Mouse (Mus musculus): Measurements from ENCODE around the gene Pmepa1. TPM values are rescaled to one million over a fixed set of nuclear protein-coding genes. Genes with fewer than 3 reads are reported as not detected.
A peak's percentile ranks its signal among the peaks of the same experiment; 100 is the strongest.

Gene Pmepa1
- polyA plus RNA-seq, 1 experiment: 25.1 TPM

- Histone ChIP-seq H3K36me3 (ENCODE audit: control insufficient read depth, insufficient read depth, low read length, poor library complexity, severe bottlenecking) (no peaks in the 10 kb centered on the region), H3K27me3 (ENCODE audit: control insufficient read depth, insufficient read depth, low read length, poor library complexity, severe bottlenecking) (no peaks in the 10 kb centered on the region), H3K27ac (ENCODE audit: insufficient read depth, low read length) (no peak overlapping the region), H3K4me1 (ENCODE audit: control insufficient read depth, insufficient read depth, low read length) (no peaks in the 10 kb centered on the region), H3K9ac (ENCODE audit: low read depth, poor library complexity, severe bottlenecking) (no peak overlapping the region), H3K9me3 (replicated peaks; ENCODE audit: control insufficient read depth, insufficient read depth, low read length, poor library complexity, severe bottlenecking) (no peaks in the 10 kb centered on the region), H3K4me3 (ENCODE audit: low read depth, low read length) (no peak overlapping the region)
- no peak for TF ChIP-seq POLR2A (IDR thresholded peaks at IDR 0.05; ENCODE audit: insufficient read depth, low read length)
- TF ChIP-seq CTCF (IDR thresholded peaks at IDR 0.05; ENCODE audit: low read depth, low read length): no peak
- TF ChIP-seq EP300 (IDR thresholded peaks at IDR 0.05; ENCODE audit: insufficient read depth, low read depth, low read length): no peak
Measured at GRCm38 (mm10) chr2:173184475-173185080, 91.8 kb downstream of the Pmepa1 start.

- H3K9ac ChIP-seq (ENCODE audit: low read depth, poor library complexity, severe bottlenecking): no peak overlapping the region
Measured at GRCm38 (mm10) chr2:173183836-173184460, 92.4 kb downstream of the Pmepa1 start.

GRCm38 (mm10) chr2:173183311-173183710 is 93.0 kb downstream of the Pmepa1 start:
- H3K4me1 ChIP-seq (ENCODE audit: control insufficient read depth, insufficient read depth, low read length): no peaks in the 10 kb centered on the region
- H3K36me3 ChIP-seq (ENCODE audit: control insufficient read depth, insufficient read depth, low read length, poor library complexity, severe bottlenecking): no peaks in the 10 kb centered on the region
- no peak overlapping the region for H3K9ac ChIP-seq (ENCODE audit: low read depth, poor library complexity, severe bottlenecking)
- no peaks in the 10 kb centered on the region for H3K27me3 ChIP-seq (ENCODE audit: control insufficient read depth, insufficient read depth, low read length, poor library complexity, severe bottlenecking)
- no peak overlapping the region for H3K27ac ChIP-seq (ENCODE audit: insufficient read depth, low read length)
- no peak for TF ChIP-seq CTCF (IDR thresholded peaks at IDR 0.05; ENCODE audit: low read depth, low read length)
- TF ChIP-seq EP300 (IDR thresholded peaks at IDR 0.05; ENCODE audit: insufficient read depth, low read depth, low read length): no peak
- no peak for TF ChIP-seq POLR2A (IDR thresholded peaks at IDR 0.05; ENCODE audit: insufficient read depth, low read length)
- H3K9me3 ChIP-seq (replicated peaks; ENCODE audit: control insufficient read depth, insufficient read depth, low read length, poor library complexity, severe bottlenecking): no peaks in the 10 kb centered on the region
- H3K4me3 ChIP-seq (ENCODE audit: low read depth, low read length): no peak overlapping the region

More at GRCm38 (mm10) chr2:173183836-173184460, 92.4 kb downstream of the Pmepa1 start:
- no peak overlapping the region for H3K4me3 ChIP-seq (ENCODE audit: low read depth, low read length)
- H3K27ac ChIP-seq (ENCODE audit: insufficient read depth, low read length): no peak overlapping the region
- H3K36me3 ChIP-seq (ENCODE audit: control insufficient read depth, insufficient read depth, low read length, poor library complexity, severe bottlenecking): no peaks in the 10 kb centered on the region
- TF ChIP-seq CTCF (IDR thresholded peaks at IDR 0.05; ENCODE audit: low read depth, low read length) (peak; percentile 72), POLR2A (IDR thresholded peaks at IDR 0.05; ENCODE audit: insufficient read depth, low read length) (no peak), EP300 (IDR thresholded peaks at IDR 0.05; ENCODE audit: insufficient read depth, low read depth, low read length) (no peak)
- no peaks in the 10 kb centered on the region for H3K27me3 ChIP-seq (ENCODE audit: control insufficient read depth, insufficient read depth, low read length, poor library complexity, severe bottlenecking)
- H3K4me1 ChIP-seq (ENCODE audit: control insufficient read depth, insufficient read depth, low read length): no peaks in the 10 kb centered on the region
- H3K9me3 ChIP-seq (replicated peaks; ENCODE audit: control insufficient read depth, insufficient read depth, low read length, poor library complexity, severe bottlenecking): no peaks in the 10 kb centered on the region

GRCm38 (mm10) chr2:173182796-173183195 is 93.5 kb downstream of the Pmepa1 start:
- Histone ChIP-seq H3K9ac (ENCODE audit: low read depth, poor library complexity, severe bottlenecking) (no peak overlapping the region), H3K27ac (ENCODE audit: insufficient read depth, low read length) (no peak overlapping the region), H3K36me3 (ENCODE audit: control insufficient read depth, insufficient read depth, low read length, poor library complexity, severe bottlenecking) (no peaks in the 10 kb centered on the region), H3K4me3 (ENCODE audit: low read depth, low read length) (no peak overlapping the region), H3K4me1 (ENCODE audit: control insufficient read depth, insufficient read depth, low read length) (no peaks in the 10 kb centered on the region), H3K27me3 (ENCODE audit: control insufficient read depth, insufficient read depth, low read length, poor library complexity, severe bottlenecking) (no peaks in the 10 kb centered on the region), H3K9me3 (replicated peaks; ENCODE audit: control insufficient read depth, insufficient read depth, low read length, poor library complexity, severe bottlenecking) (no peaks in the 10 kb centered on the region)
- no peak for TF ChIP-seq POLR2A (IDR thresholded peaks at IDR 0.05; ENCODE audit: insufficient read depth, low read length)
- no peak for TF ChIP-seq CTCF (IDR thresholded peaks at IDR 0.05; ENCODE audit: low read depth, low read length)
- no peak for TF ChIP-seq EP300 (IDR thresholded peaks at IDR 0.05; ENCODE audit: insufficient read depth, low read depth, low read length)

GRCm38 (mm10) chr2:173181901-173182300 is 94.4 kb downstream of the Pmepa1 start:
- H3K4me3 ChIP-seq (ENCODE audit: low read depth, low read length): no peak overlapping the region
- no peak overlapping the region for H3K9ac ChIP-seq (ENCODE audit: low read depth, poor library complexity, severe bottlenecking)
- H3K27me3 ChIP-seq (ENCODE audit: control insufficient read depth, insufficient read depth, low read length, poor library complexity, severe bottlenecking): no peaks in the 10 kb centered on the region
- no peaks in the 10 kb centered on the region for H3K36me3 ChIP-seq (ENCODE audit: control insufficient read depth, insufficient read depth, low read length, poor library complexity, severe bottlenecking)
- no peak for TF ChIP-seq EP300 (IDR thresholded peaks at IDR 0.05; ENCODE audit: insufficient read depth, low read depth, low read length)
- TF ChIP-seq POLR2A (IDR thresholded peaks at IDR 0.05; ENCODE audit: insufficient read depth, low read length): no peak
- no peak for TF ChIP-seq CTCF (IDR thresholded peaks at IDR 0.05; ENCODE audit: low read depth, low read length)
- no peaks in the 10 kb centered on the region for H3K4me1 ChIP-seq (ENCODE audit: control insufficient read depth, insufficient read depth, low read length)
- no peaks in the 10 kb centered on the region for H3K9me3 ChIP-seq (replicated peaks; ENCODE audit: control insufficient read depth, insufficient read depth, low read length, poor library complexity, severe bottlenecking)
- no peak overlapping the region for H3K27ac ChIP-seq (ENCODE audit: insufficient read depth, low read length)

GRCm38 (mm10) chr2:173181486-173181885 is 94.8 kb downstream of the Pmepa1 start:
- no peak overlapping the region for H3K27ac ChIP-seq (ENCODE audit: insufficient read depth, low read length)
- H3K9ac ChIP-seq (ENCODE audit: low read depth, poor library complexity, severe bottlenecking): no peak overlapping the region
- no peaks in the 10 kb centered on the region for H3K4me1 ChIP-seq (ENCODE audit: control insufficient read depth, insufficient read depth, low read length)
- H3K9me3 ChIP-seq (replicated peaks; ENCODE audit: control insufficient read depth, insufficient read depth, low read length, poor library complexity, severe bottlenecking): no peaks in the 10 kb centered on the region
- no peak overlapping the region for H3K4me3 ChIP-seq (ENCODE audit: low read depth, low read length)
- H3K36me3 ChIP-seq (ENCODE audit: control insufficient read depth, insufficient read depth, low read length, poor library complexity, severe bottlenecking): no peaks in the 10 kb centered on the region
- H3K27me3 ChIP-seq (ENCODE audit: control insufficient read depth, insufficient read depth, low read length, poor library complexity, severe bottlenecking): no peaks in the 10 kb centered on the region
- TF ChIP-seq POLR2A (IDR thresholded peaks at IDR 0.05; ENCODE audit: insufficient read depth, low read length) (no peak), CTCF (IDR thresholded peaks at IDR 0.05; ENCODE audit: low read depth, low read length) (no peak), EP300 (IDR thresholded peaks at IDR 0.05; ENCODE audit: insufficient read depth, low read depth, low read length) (no peak)
